Mouse (Mus musculus) hindbrain, embryonic 16.5 days (tissue): Measurements from ENCODE around the gene Rpp25. TPM values are rescaled to one million over a fixed set of nuclear protein-coding genes. Genes with fewer than 3 reads are reported as not detected.

Experiments
- ATAC-seq: fragments of 200-750 bp; cut with Nextera tagmentation; 2 replicates; pipeline ENCODE4 v1.8.0; 2017; ENCODE audit warnings: moderate TSS enrichment, moderate library complexity
- H3K27ac ChIP-seq: fragments of 300-500 bp; sonication (generic); 2 replicates; pipeline ENCODE4 v1.5.1; 2014; ENCODE audit warnings: low read depth, mild to moderate bottlenecking, control low read depth, low read length, moderate library complexity
- H3K27me3 ChIP-seq: fragments of 300-500 bp; sonication (generic); replicated peaks from 2 replicates; pipeline ENCODE4 v1.6.1; 2014; ENCODE audit warnings: low read length; ENCODE audit not compliant: control insufficient read depth, insufficient read depth
- H3K36me3 ChIP-seq: fragments of 300-500 bp; sonication (generic); 2 replicates; pipeline ENCODE4 v1.6.1; 2014; ENCODE audit warnings: mild to moderate bottlenecking, low read length, moderate library complexity, mixed read lengths; ENCODE audit not compliant: control insufficient read depth, insufficient read depth
- H3K4me1 ChIP-seq: fragments of 300-500 bp; sonication (generic); 2 replicates; pipeline ENCODE4 v1.6.1; 2014; ENCODE audit warnings: low read depth, low read length; ENCODE audit not compliant: control insufficient read depth, insufficient read depth
- H3K4me2 ChIP-seq: fragments of 300-500 bp; sonication (generic); 2 replicates; pipeline ENCODE4 v1.6.1; 2014; ENCODE audit warnings: mild to moderate bottlenecking, low read length, control low read depth, moderate library complexity
- H3K4me3 ChIP-seq: fragments of 300-500 bp; sonication (generic); 2 replicates; pipeline ENCODE4 v1.5.1; 2014; ENCODE audit warnings: mild to moderate bottlenecking, low read length, control low read depth, moderate library complexity
- H3K9ac ChIP-seq: fragments of 300-500 bp; sonication (generic); 2 replicates; pipeline ENCODE4 v1.6.1; 2014; ENCODE audit warnings: low read depth, mild to moderate bottlenecking, control low read depth, low read length, moderate library complexity
- H3K9me3 ChIP-seq: fragments of 300-500 bp; sonication (generic); 2 replicates; pipeline ENCODE4 v1.6.1; 2014; ENCODE audit warnings: mild to moderate bottlenecking, low read length, moderate library complexity; ENCODE audit not compliant: control insufficient read depth
- WGBS: fragments of 180-500 bp; shearing (Covaris S2); extraction: QIAGEN DNeasy Blood & Tissue Kit; methylation state at CpG from one replicate; pipeline ENCODE4 v1.1.7; 2014; 5-methylcytosine and 5-hydroxymethylcytosine counted together
- polyA plus RNA-seq: library from polyadenylated mRNA; unstranded; fragments of >200 nt; fragmentation: Nextera tagmentation; extraction: Ambion mirVana; gene quantifications from 2 replicates; pipeline ENCODE4 v1.2.1, GENCODE M21; 2015

Gene Rpp25
- polyA plus RNA-seq, 1 experiment from 2014 or later: 21.0 TPM

GRCm38 (mm10) chr9:57487807-57488206, 16.0 kb upstream of the Rpp25 start:
- Histone ChIP-seq H3K27me3 (peaks cover 2% of the 10 kb centered on the region; the same call in 1 of the 2 replicates), H3K4me1 (peaks cover 3% of the 10 kb centered on the region), H3K9ac (no peak overlapping the region), H3K4me3 (no peak overlapping the region), H3K4me2 (no peak overlapping the region), H3K36me3 (no peaks in the 10 kb centered on the region), H3K9me3 (no peaks in the 10 kb centered on the region), H3K27ac (no peak overlapping the region)
- no peak for ATAC-seq
- 75% methylated on average over 7 of the region's 7 CpGs for WGBS

- Histone ChIP-seq H3K36me3 (no peaks in the 10 kb centered on the region), H3K9me3 (no peaks in the 10 kb centered on the region), H3K4me3 (no peak overlapping the region), H3K27me3 (no peaks in the 10 kb centered on the region; the same call in 1 of the 2 replicates), H3K4me1 (peaks cover under 1% of the 10 kb centered on the region; the same call in 1 of the 2 replicates), H3K27ac (no peak overlapping the region), H3K9ac (no peak overlapping the region), H3K4me2 (no peak overlapping the region)
- no peak for ATAC-seq
- 92% methylated on average over 2 of the region's 2 CpGs for WGBS
Measured at GRCm38 (mm10) chr9:57493532-57493931, 10.3 kb upstream of the Rpp25 start.

DNA sequence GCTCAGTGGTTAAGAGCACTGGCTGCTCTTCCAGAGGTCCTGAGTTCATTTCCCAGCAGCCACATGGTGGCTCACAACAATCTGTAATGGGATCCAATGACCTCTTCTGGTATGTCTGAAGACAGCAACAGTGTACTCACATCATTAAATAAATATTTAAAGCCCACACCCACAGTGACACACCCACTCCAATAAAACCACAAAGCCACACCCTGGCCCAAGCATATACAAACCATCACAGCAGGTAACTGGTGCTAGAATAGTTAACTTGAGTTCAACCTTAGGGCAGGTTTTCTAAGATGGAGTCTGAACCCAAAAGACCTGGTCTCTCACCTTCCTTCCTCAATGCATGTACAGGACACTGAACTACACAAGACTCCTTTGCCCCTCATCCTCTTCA, 8.9 kb upstream of the Rpp25 start:
- no peak overlapping the region for H3K4me3 ChIP-seq
- H3K4me2 ChIP-seq: no peak overlapping the region
- no peak for ATAC-seq
- H3K27ac ChIP-seq: no peak overlapping the region
- peaks cover 3% of the 10 kb centered on the region; the same call in 1 of the 2 replicates for H3K4me1 ChIP-seq
- no peaks in the 10 kb centered on the region for H3K36me3 ChIP-seq
- H3K27me3 ChIP-seq: peaks cover 4% of the 10 kb centered on the region; the same call in 1 of the 2 replicates
- H3K9me3 ChIP-seq: no peaks in the 10 kb centered on the region
- H3K9ac ChIP-seq: no peak overlapping the region

DNA sequence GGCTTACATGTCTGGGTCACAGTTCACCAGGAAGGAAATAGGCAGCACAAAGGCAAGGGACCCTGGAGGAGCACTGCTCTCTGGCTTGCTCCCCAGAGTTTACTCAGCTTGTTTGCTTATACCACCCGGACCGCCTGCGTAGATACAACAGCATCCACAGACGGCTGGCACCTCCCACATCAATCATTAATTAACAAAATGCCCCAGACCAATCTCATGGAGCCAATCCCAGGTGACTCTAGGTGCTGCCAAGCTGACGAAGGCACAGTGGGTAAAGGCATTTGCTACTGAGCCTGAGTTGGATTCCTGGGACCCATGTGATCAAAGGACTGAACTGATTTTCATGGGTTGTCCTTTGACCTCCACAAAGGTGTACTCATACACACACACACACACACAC, 6.6 kb upstream of the Rpp25 start:
- Histone ChIP-seq H3K9me3 (no peaks in the 10 kb centered on the region), H3K4me3 (no peak overlapping the region), H3K4me1 (peaks cover 17% of the 10 kb centered on the region), H3K27me3 (peaks cover 7% of the 10 kb centered on the region), H3K36me3 (no peaks in the 10 kb centered on the region), H3K9ac (no peak overlapping the region), H3K4me2 (no peak overlapping the region), H3K27ac (no peak overlapping the region)
- WGBS: 62% methylated on average over 5 of the region's 5 CpGs
- ATAC-seq: no peak

- Histone ChIP-seq H3K9me3 (no peaks in the 10 kb centered on the region), H3K27me3 (peaks cover 11% of the 10 kb centered on the region), H3K27ac (peak overlapping the region; percentile 31; the same call in 1 of the 2 replicates), H3K36me3 (no peaks in the 10 kb centered on the region), H3K4me2 (no peak overlapping the region), H3K9ac (no peak overlapping the region; the same call in 1 of the 2 replicates), H3K4me1 (peaks cover 30% of the 10 kb centered on the region), H3K4me3 (no peak overlapping the region)
- no peak for ATAC-seq
- WGBS: 40% methylated on average over 7 of the region's 7 CpGs
Measured at GRCm38 (mm10) chr9:57498536-57498935, 5.3 kb upstream of the Rpp25 start.

- peak overlapping the region; percentile 23 for H3K4me3 ChIP-seq
- peaks cover 49% of the 10 kb centered on the region for H3K4me1 ChIP-seq
- peak overlapping the region; percentile 72 for H3K27ac ChIP-seq
- peaks cover 25% of the 10 kb centered on the region for H3K27me3 ChIP-seq
- WGBS: 6% methylated on average over 13 of the region's 13 CpGs
- peak overlapping the region; percentile 96 for H3K4me2 ChIP-seq
- peak overlapping the region; percentile 42; the same call in 1 of the 2 replicates for H3K9ac ChIP-seq
- no peaks in the 10 kb centered on the region for H3K36me3 ChIP-seq
- no peaks in the 10 kb centered on the region for H3K9me3 ChIP-seq
- no peak for ATAC-seq
Measured at GRCm38 (mm10) chr9:57501452-57501851, 2.4 kb upstream of the Rpp25 start.

DNA sequence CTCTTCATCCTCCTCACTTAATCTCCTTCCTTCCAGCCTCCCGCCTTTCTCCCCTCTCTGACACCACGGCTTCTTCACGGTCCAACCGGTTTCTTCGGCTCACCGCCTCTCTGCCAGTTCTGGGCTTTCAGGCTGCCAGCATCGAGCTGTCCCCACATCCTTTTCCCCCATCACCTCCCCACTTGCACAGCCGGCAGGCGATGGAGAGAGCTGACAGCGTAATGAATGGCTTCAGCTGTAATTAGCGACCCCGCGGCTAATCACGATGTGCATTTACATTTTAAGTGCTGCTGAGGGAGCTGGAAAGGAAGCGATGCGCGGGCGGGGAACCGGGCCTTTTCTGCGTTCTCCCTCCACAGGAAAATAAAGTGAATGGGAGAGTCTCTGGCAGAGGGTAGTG, 2.0 kb upstream of the Rpp25 start:
- H3K4me1 ChIP-seq: peaks cover 49% of the 10 kb centered on the region
- no peaks in the 10 kb centered on the region for H3K36me3 ChIP-seq
- no peaks in the 10 kb centered on the region for H3K9me3 ChIP-seq
- H3K27ac ChIP-seq: peak overlapping the region; percentile 72
- H3K9ac ChIP-seq: peak overlapping the region; percentile 42; the same call in 1 of the 2 replicates
- peak; percentile 76 for ATAC-seq
- H3K27me3 ChIP-seq: peaks cover 25% of the 10 kb centered on the region
- H3K4me2 ChIP-seq: peak overlapping the region; percentile 96
- WGBS: under 1% methylated on average over 20 of the region's 20 CpGs
- peak overlapping the region; percentile 23 for H3K4me3 ChIP-seq

DNA sequence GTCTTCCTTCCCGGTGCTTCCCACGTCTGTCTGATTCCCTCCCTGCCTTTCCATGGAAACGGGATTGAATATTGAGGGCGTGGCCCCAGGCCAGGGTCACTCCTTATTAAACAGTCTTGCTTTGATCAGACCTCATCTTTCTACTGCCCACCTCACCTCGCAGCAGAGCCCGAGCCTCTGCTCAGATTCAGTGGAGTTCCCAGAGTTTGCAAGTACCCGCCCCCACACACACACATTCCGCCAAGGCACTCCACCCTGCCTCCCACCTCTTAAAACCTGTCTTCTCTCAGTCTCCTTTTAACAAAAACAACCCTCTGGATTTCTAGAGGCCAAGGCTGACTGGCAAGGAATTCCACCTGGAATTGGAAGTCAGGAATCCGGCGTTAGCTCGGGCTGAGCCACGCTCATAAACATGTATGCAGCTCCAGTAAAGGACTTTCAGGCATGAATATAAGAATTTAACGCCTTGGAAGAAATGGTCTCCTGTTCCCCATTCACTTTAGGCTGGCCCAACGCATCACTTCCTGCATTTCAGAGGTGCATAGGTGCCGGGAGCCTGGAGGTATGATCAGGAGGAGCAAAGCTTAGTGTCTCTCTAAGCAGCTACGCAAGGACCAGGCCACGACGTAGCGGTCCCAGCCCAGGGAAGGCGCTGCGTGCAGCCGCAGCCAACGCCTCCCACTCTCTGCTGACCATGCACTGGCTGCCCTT, 760 bp upstream of the Rpp25 start:
- Histone ChIP-seq H3K9ac (peak overlapping the region; percentile 68), H3K4me3 (peak overlapping the region; percentile 48), H3K4me1 (peaks cover 49% of the 10 kb centered on the region), H3K27me3 (peaks cover 25% of the 10 kb centered on the region), H3K27ac (no peak overlapping the region), H3K4me2 (peak overlapping the region; percentile 96), H3K9me3 (no peaks in the 10 kb centered on the region), H3K36me3 (no peaks in the 10 kb centered on the region)
- no peak for ATAC-seq
- 3% methylated on average over 23 of the region's 23 CpGs for WGBS

- peak overlapping the region; percentile 96 for H3K4me2 ChIP-seq
- H3K4me3 ChIP-seq: peak overlapping the region; percentile 48
- 1% methylated on average over 32 of the region's 34 CpGs for WGBS
- peak overlapping the region; percentile 68 for H3K9ac ChIP-seq
- H3K27me3 ChIP-seq: peaks cover 25% of the 10 kb centered on the region
- ATAC-seq: peak; percentile 71
- peaks cover 46% of the 10 kb centered on the region for H3K4me1 ChIP-seq
- H3K9me3 ChIP-seq: no peaks in the 10 kb centered on the region
- no peak overlapping the region for H3K27ac ChIP-seq
- no peaks in the 10 kb centered on the region for H3K36me3 ChIP-seq
Measured at GRCm38 (mm10) chr9:57504381-57504700, 515 bp downstream of the Rpp25 start.
